Mouse (Mus musculus): ENCODE measurements around the gene Txnrd3. TPM values are rescaled to one million over a fixed set of nuclear protein-coding genes. Genes with fewer than 3 reads are reported as not detected.

Gene Txnrd3
- total RNA-seq (2021) = 1 to 10 TPM; 8.3 to 9.6 TPM
- long read RNA-seq, experiment 1, transcript Txnrd3-201 (16 exons, 2,836 nt) = major isoform, 20 of 23 reads
- long read RNA-seq, experiment 1, partial matches to known transcripts = 2 of 23 reads
- long read RNA-seq, experiment 1, other reads (novel, unspliced or antisense) = 1 of 23 reads
- long read RNA-seq, experiment 2, transcript Txnrd3-201 (16 exons, 2,836 nt) = major isoform, 24 of 27 reads
- long read RNA-seq, experiment 2, partial matches to known transcripts = 1 of 27 reads
- long read RNA-seq, experiment 2, other reads (novel, unspliced or antisense) = 2 of 27 reads

GRCm38 (mm10) chr6:89643798-89644270, at the start of gene Txnrd3:
TSS of gene Txnrd3 (plus strand) at chr6:89643988.
- peak; percentile 87 to 91 for DNase-seq (ENCODE audit: low spot score in 2 of 2)

- peak; percentile 87 to 94 for DNase-seq (ENCODE audit: low spot score in 2 of 2)
Observed at GRCm38 (mm10) chr6:89595018-89595776, 48.6 kb upstream of the Txnrd3 start, which contains the start of gene Chchd6. TSS of gene Chchd6 (minus strand) at chr6:89595652.

- DNase-seq (ENCODE audit: low spot score in 2 of 2) = no peak
Observed at GRCm38 (mm10) chr6:89595777-89596146, 48.0 kb upstream of the Txnrd3 start.

- no peak for DNase-seq (ENCODE audit: low spot score in 2 of 2)
Observed at GRCm38 (mm10) chr6:89596510-89596909, 47.3 kb upstream of the Txnrd3 start.

GRCm38 (mm10) chr6:89606096-89606495, 37.7 kb upstream of the Txnrd3 start:
- no peak for DNase-seq (ENCODE audit: low spot score in 2 of 2)

GRCm38 (mm10) chr6:89607999-89608398, 35.8 kb upstream of the Txnrd3 start:
- DNase-seq (ENCODE audit: low spot score in 2 of 2) = no peak

- DNase-seq (ENCODE audit: low spot score in 2 of 2) = peak in 1 of 2 experiments; percentile 32
Observed at GRCm38 (mm10) chr6:89613336-89614106, 30.3 kb upstream of the Txnrd3 start.

GRCm38 (mm10) chr6:89614107-89614471, 29.7 kb upstream of the Txnrd3 start:
- no peak for DNase-seq (ENCODE audit: low spot score in 2 of 2)

GRCm38 (mm10) chr6:89614596-89615372, 29.0 kb upstream of the Txnrd3 start:
- DNase-seq (ENCODE audit: low spot score in 2 of 2) = no peak

GRCm38 (mm10) chr6:89615373-89615755, 28.4 kb upstream of the Txnrd3 start:
- DNase-seq (ENCODE audit: low spot score in 2 of 2) = no peak

GRCm38 (mm10) chr6:89622647-89623046, 21.1 kb upstream of the Txnrd3 start:
- no peak for DNase-seq (ENCODE audit: low spot score in 2 of 2)

GRCm38 (mm10) chr6:89628045-89628785, 15.6 kb upstream of the Txnrd3 start:
- no peak for DNase-seq (ENCODE audit: low spot score in 2 of 2)

GRCm38 (mm10) chr6:89631809-89632562, 11.8 kb upstream of the Txnrd3 start:
- peak; percentile 54 to 74 for DNase-seq (ENCODE audit: low spot score in 2 of 2)

- no peak for DNase-seq (ENCODE audit: low spot score in 2 of 2)
Observed at GRCm38 (mm10) chr6:89633115-89633514, 10.7 kb upstream of the Txnrd3 start.

- no peak for DNase-seq (ENCODE audit: low spot score in 2 of 2)
Observed at GRCm38 (mm10) chr6:89634400-89634799, 9.4 kb upstream of the Txnrd3 start.

GRCm38 (mm10) chr6:89637977-89638376, 5.8 kb upstream of the Txnrd3 start:
- DNase-seq (ENCODE audit: low spot score in 2 of 2) = no peak

GRCm38 (mm10) chr6:89639025-89639424, 4.8 kb upstream of the Txnrd3 start:
- DNase-seq (ENCODE audit: low spot score in 2 of 2) = peak in 1 of 2 experiments; percentile 29

- DNase-seq (ENCODE audit: low spot score in 2 of 2) = peak; percentile 78 to 92
Observed at GRCm38 (mm10) chr6:89644271-89645075, 685 bp downstream of the Txnrd3 start.

GRCm38 (mm10) chr6:89649897-89650296, 6.1 kb downstream of the Txnrd3 start:
- DNase-seq (ENCODE audit: low spot score in 2 of 2) = no peak
